Mouse (Mus musculus) stomach, embryonic 16.5 days (tissue): ENCODE data around the gene Ropn1l. TPM values are rescaled to one million over a fixed set of nuclear protein-coding genes. Genes with fewer than 3 reads are reported as not detected.

Source experiments
- ATAC-seq: fragments of 200-750 bp; cut with Nextera tagmentation; 2 replicates; pipeline ENCODE4 v1.8.0; 2017; ENCODE audit warnings: moderate number of reproducible peaks, moderate TSS enrichment; ENCODE audit not compliant: insufficient read depth, low FRiP score
- H3K27ac ChIP-seq: fragments of 300-500 bp; sonication (generic); 2 replicates; pipeline ENCODE4 v1.5.1; 2014; ENCODE audit warnings: low read length
- H3K27me3 ChIP-seq: fragments of 300-500 bp; sonication (generic); 2 replicates; pipeline ENCODE4 v1.6.1; 2014; ENCODE audit warnings: low read length, control low read depth, mixed read lengths; ENCODE audit not compliant: control insufficient read depth, insufficient read depth
- H3K36me3 ChIP-seq: fragments of 300-500 bp; sonication (generic); 2 replicates; pipeline ENCODE4 v1.6.1; 2014; ENCODE audit warnings: low read length; ENCODE audit not compliant: control insufficient read depth, insufficient read depth
- H3K4me1 ChIP-seq: fragments of 300-500 bp; sonication (generic); 2 replicates; pipeline ENCODE4 v1.6.1; 2014; ENCODE audit warnings: low read length, control low read depth, mixed read lengths; ENCODE audit not compliant: control insufficient read depth, insufficient read depth
- H3K4me2 ChIP-seq: fragments of 300-500 bp; sonication (generic); 2 replicates; pipeline ENCODE4 v1.6.1; 2014; ENCODE audit warnings: low read depth, low read length, mixed read lengths
- H3K4me3 ChIP-seq: fragments of 300-500 bp; sonication (generic); replicated peaks from 2 replicates; pipeline ENCODE4 v1.5.1; 2014; ENCODE audit warnings: mild to moderate bottlenecking, low read length
- H3K9ac ChIP-seq: fragments of 300-500 bp; sonication (generic); 2 replicates; pipeline ENCODE4 v1.6.1; 2014; ENCODE audit warnings: low read length
- H3K9me3 ChIP-seq: fragments of 300-500 bp; sonication (generic); replicated peaks from 2 replicates; pipeline ENCODE4 v1.6.1; 2016; ENCODE audit warnings: low read length, control low read depth; ENCODE audit not compliant: control insufficient read depth
- WGBS: fragments of 180-500 bp; shearing (Covaris S2); extraction: QIAGEN DNeasy Blood & Tissue Kit; methylation state at CpG from one replicate; pipeline ENCODE4 v1.1.7; 2014; 5-methylcytosine and 5-hydroxymethylcytosine counted together
- polyA plus RNA-seq: library from polyadenylated mRNA; unstranded; fragments of >200 nt; fragmentation: Nextera tagmentation; extraction: Ambion mirVana; gene quantifications from 2 replicates; pipeline ENCODE4 v1.2.1, GENCODE M21; 2015

Ropn1l gene
- polyA plus RNA-seq, 1 experiment from 2014 or later, result 2.2 TPM

DNA sequence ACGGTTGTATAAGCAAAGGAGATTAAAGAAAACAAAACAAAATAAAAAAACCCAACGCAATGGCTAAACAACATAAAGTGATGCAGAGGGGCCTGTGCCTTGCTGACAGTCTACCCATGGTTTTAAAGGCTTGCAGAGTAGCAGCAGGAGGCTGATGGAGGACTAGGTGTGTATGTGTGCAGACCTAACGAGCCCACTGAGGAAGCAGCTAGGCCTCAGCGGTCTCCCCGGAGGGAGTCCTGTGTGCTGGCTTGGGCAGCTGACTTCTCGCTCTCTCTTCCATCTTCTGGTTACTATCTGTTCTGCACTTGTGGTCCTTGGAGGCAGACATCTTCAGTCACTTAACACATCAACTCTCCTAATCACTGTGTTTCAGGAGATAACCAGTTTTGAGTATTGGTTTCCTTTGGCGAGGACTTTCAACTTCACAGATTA, 1.3 kb upstream of the Ropn1l start:
- ATAC-seq, result no peak
- Histone ChIP-seq H3K4me3 (no peak overlapping the region), H3K27ac (no peak overlapping the region; the same call in 1 of the 2 replicates), H3K27me3 (no peaks in the 10 kb centered on the region), H3K9me3 (no peaks in the 10 kb centered on the region), H3K9ac (no peak overlapping the region), H3K4me1 (peaks cover 4% of the 10 kb centered on the region; the same call in 1 of the 2 replicates), H3K4me2 (no peak overlapping the region), H3K36me3 (0 out of 2 replicates have a peak, but pooled peaks cover 3% of the 10 kb centered on the region)
- 75% methylated on average over 7 of the region's 7 CpGs for WGBS

DNA sequence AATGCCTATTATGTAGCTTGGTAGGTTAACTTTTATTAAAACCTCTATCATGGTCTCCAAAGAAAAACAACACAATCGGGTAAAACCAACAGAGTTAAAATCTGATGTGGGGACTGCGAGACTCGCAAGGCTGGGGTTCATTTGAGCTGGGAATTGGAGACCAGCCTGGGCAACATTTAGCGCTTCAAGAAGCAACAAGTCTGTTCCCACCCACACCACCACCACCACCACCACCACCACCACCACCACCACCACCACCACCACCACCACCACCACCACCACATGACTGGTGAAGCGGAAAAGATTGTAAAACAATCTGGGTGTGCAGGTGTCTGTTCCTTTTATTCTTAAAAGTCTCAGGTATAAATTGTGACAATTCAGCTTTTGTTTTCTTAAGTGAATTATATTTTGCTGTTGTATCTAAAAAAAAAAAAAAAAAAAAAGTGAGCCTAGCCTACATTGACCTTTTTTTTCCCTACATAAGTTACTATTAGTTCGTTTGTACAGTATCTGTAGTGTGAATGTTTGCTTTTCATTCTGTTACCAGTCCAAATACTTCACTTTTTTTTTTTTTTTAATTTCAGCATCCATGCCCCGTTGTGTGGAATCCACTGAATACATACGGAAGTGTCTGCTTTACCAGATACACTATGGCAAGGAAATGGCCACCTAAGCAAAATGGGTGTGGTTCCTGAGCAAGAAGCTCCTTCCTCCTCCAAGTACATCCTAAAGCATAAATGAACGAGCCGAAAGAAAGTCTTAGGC, 741 bp upstream of the Ropn1l start:
- Histone ChIP-seq H3K4me1 (peaks cover 4% of the 10 kb centered on the region; the same call in 1 of the 2 replicates), H3K9ac (no peak overlapping the region), H3K27me3 (no peaks in the 10 kb centered on the region), H3K4me2 (peak overlapping the region; percentile 74), H3K4me3 (peak overlapping the region; percentile 72), H3K9me3 (no peaks in the 10 kb centered on the region), H3K36me3 (0 out of 2 replicates have a peak, but pooled peaks cover 3% of the 10 kb centered on the region), H3K27ac (no peak overlapping the region; the same call in 1 of the 2 replicates)
- WGBS, result 41% methylated on average over 10 of the region's 10 CpGs
- ATAC-seq, result no peak

DNA sequence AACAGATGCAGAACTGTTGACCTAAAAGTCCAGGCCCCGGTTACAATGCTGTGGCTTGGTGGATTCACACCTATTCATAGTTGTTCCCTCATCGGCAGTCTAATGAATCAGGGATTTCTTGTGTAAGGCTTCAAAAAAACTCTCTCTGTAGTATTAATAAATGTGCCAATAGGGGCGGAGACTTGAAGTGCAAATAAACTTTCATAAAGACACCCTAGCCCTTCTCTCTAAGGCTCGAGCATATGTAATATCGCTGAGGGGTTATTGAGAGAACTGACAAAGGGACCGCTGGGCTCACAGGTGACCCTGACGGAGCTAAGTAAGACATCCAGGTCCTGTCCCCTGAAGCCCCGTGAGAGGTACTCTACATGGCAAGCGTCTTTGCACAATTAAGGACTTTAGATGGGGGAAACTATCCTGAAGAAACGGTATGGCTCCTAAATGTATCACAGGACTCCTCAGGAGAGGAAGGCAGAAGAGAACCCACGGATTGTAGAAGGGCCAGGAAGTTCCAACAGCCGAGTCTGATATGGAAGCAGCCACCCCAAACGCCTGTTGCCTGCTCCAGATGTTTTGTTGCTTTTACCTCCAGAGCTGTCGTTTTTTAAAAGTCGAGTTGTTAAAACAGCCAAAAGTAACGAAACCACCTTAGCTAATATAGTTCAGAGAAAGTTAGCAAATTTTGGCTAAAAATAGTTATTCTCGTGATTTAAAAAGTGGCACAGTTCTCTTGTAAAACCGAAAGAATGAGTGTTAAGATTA, 1.0 kb downstream of the Ropn1l start:
- Histone ChIP-seq H3K9ac (peak overlapping the region; percentile 80), H3K36me3 (no peaks in the 10 kb centered on the region), H3K27me3 (no peaks in the 10 kb centered on the region), H3K4me3 (peak overlapping the region; percentile 72), H3K27ac (peak overlapping the region; percentile 84), H3K9me3 (no peaks in the 10 kb centered on the region), H3K4me1 (peaks cover 4% of the 10 kb centered on the region; the same call in 1 of the 2 replicates), H3K4me2 (peak overlapping the region; percentile 74)
- no peak for ATAC-seq
- WGBS, result 37% methylated on average over 18 of the region's 18 CpGs

DNA sequence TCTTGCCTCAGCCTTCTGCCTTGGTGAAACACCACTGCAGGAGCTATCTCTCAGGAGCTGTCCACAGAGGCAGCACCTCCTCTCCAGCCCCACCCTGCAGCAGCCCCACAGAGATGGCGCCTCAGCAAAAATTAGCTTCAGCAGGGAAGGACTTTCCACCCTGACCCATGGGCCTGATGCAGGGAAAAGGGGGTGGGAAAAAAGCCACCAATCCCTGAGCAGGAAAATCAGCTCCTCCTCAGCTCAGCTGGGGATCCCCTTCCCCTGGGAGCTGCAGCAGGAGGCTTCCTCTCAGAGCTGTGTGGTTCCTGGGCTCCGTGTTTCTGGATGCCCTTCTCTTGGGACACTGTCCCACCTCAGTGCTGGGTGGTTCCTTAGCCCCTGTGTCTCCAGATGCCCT, 3.8 kb downstream of the Ropn1l start:
- Histone ChIP-seq H3K27me3 (no peaks in the 10 kb centered on the region), H3K4me1 (peaks cover 4% of the 10 kb centered on the region; the same call in 1 of the 2 replicates), H3K4me2 (no peak overlapping the region), H3K9me3 (no peaks in the 10 kb centered on the region), H3K4me3 (no peak overlapping the region), H3K36me3 (no peaks in the 10 kb centered on the region), H3K27ac (no peak overlapping the region), H3K9ac (no peak overlapping the region)
- no peak for ATAC-seq
- WGBS, result 10% methylated on average over 2 of the region's 2 CpGs

DNA sequence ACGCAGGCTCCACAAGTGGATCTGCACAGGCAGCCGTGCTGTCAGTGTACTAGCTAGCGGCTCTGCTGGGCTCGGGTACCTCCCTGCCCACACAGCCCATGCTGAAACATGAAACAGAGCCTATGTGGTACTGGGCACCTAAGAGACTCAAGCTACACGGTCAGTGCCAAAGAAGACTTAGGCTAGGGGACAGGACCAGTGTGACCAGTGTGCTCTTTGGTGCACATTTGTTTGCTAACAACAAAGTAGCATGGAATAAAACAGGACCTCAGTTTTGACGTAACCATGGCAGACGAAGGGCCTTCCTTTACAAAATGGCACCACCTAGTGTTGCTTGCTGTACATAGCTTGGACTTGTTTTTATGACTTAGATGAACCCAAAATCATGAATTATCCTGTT, 6.4 kb downstream of the Ropn1l start:
- no peaks in the 10 kb centered on the region for H3K36me3 ChIP-seq
- H3K9ac ChIP-seq, result no peak overlapping the region
- 46% methylated on average over 7 of the region's 7 CpGs for WGBS
- H3K9me3 ChIP-seq, result no peaks in the 10 kb centered on the region
- no peak overlapping the region for H3K4me2 ChIP-seq
- no peak for ATAC-seq
- no peaks in the 10 kb centered on the region for H3K4me1 ChIP-seq
- H3K4me3 ChIP-seq, result no peak overlapping the region
- no peak overlapping the region for H3K27ac ChIP-seq
- no peaks in the 10 kb centered on the region for H3K27me3 ChIP-seq

DNA sequence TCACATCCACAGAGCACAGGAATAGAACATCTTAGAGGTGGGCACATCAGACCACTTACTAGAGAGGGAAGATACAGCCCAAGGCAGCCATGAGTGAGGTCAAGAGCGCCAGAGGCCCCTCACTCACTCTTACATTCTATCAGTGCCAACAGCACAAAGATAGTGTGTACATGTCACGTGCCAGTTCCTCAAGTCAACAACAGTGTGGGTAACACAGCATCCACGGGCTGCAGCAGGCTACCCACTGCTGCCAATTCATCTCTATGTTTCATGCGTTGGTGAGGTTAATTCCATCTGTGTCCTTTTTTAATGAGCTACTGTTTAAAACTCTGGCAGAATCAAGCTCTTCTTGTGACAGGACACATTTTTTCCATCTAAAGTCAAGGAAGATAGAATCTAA, 10.8 kb downstream of the Ropn1l start:
- ATAC-seq, result no peak
- H3K4me3 ChIP-seq, result no peak overlapping the region
- H3K4me1 ChIP-seq, result no peaks in the 10 kb centered on the region
- no peaks in the 10 kb centered on the region for H3K36me3 ChIP-seq
- no peaks in the 10 kb centered on the region for H3K27me3 ChIP-seq
- H3K9me3 ChIP-seq, result no peaks in the 10 kb centered on the region
- no peak overlapping the region for H3K27ac ChIP-seq
- H3K4me2 ChIP-seq, result no peak overlapping the region
- 89% methylated on average over 4 of the region's 4 CpGs for WGBS
- no peak overlapping the region for H3K9ac ChIP-seq

DNA sequence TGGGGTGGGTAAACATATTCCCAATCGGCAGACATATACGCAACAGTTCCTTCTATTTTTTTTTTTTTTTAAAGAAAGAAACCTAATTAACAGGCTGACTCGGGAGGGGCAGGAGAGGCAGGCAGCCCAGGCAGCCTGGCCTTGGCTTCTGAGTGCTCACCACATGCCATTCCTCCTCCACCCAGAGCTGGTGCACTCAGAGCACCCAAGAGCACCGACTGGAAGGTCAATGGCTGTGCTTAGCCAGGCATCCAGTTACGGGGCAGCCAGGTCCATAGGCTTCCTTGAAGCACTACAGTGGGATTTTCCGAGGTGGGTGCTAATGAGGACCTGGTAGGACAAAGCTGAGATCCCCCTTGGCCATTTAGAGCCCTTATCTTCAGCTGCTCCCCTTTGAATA, 11.5 kb downstream of the Ropn1l start:
- no peaks in the 10 kb centered on the region for H3K9me3 ChIP-seq
- no peak overlapping the region for H3K4me2 ChIP-seq
- no peaks in the 10 kb centered on the region for H3K36me3 ChIP-seq
- H3K4me3 ChIP-seq, result no peak overlapping the region
- H3K27me3 ChIP-seq, result no peaks in the 10 kb centered on the region
- H3K9ac ChIP-seq, result no peak overlapping the region
- ATAC-seq, result no peak
- no peaks in the 10 kb centered on the region for H3K4me1 ChIP-seq
- H3K27ac ChIP-seq, result no peak overlapping the region
- WGBS, result 68% methylated on average over 6 of the region's 6 CpGs

DNA sequence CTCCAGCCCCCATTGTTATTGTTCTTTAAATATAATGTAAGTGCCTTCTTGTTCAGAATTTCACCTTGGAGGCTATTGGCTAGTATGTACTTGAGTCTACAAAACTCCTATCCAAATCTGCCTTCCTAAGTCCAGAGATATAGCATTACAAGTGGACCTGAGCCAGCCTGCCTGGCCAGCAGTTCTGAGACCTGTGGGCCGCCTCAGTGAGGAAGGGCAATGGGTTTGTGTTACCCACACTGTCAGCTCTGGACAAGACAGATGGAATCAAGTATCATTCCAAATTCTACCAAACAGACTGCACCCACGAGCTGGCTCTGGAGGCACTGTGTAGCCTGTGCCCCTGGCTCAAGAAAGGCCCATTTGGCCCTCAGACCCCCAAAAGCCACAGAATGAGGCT, 16.7 kb downstream of the Ropn1l start:
- H3K9ac ChIP-seq, result no peak overlapping the region
- 84% methylated on average over 2 of the region's 2 CpGs for WGBS
- no peak for ATAC-seq
- no peaks in the 10 kb centered on the region for H3K27me3 ChIP-seq
- no peak overlapping the region for H3K27ac ChIP-seq
- no peak overlapping the region for H3K4me3 ChIP-seq
- H3K4me2 ChIP-seq, result no peak overlapping the region
- H3K4me1 ChIP-seq, result no peaks in the 10 kb centered on the region
- no peaks in the 10 kb centered on the region for H3K36me3 ChIP-seq
- H3K9me3 ChIP-seq, result no peaks in the 10 kb centered on the region

DNA sequence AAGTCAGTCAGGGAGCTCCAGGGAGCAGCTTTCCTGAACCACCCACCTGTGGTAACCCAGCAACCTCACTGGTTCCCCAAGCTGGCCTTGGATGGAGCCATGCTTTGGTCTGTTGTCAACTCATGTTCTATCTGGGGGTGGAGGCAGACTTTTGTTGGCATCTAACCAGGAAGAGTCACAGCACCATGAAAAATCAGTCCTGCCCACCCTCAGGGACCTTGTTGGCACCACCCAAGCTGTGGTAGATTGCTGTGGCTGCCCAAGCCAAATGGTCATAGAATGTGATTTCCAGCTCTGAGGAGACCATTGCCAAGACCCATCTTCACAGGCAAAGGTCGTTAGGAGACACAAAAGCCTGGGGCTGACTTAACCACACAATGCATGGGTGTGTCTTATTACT, 17.5 kb downstream of the Ropn1l start:
- 50% methylated on average over 1 of the region's 1 CpGs for WGBS
- Histone ChIP-seq H3K9ac (no peak overlapping the region), H3K36me3 (no peaks in the 10 kb centered on the region), H3K4me2 (no peak overlapping the region), H3K9me3 (no peaks in the 10 kb centered on the region), H3K27me3 (no peaks in the 10 kb centered on the region), H3K4me3 (no peak overlapping the region), H3K4me1 (no peaks in the 10 kb centered on the region), H3K27ac (no peak overlapping the region)
- no peak for ATAC-seq
